Mouse (Mus musculus): ENCODE data around the gene Aldh2. TPM values are rescaled to one million over a fixed set of nuclear protein-coding genes. Genes with fewer than 3 reads are reported as not detected.

Aldh2 gene
- polyA plus RNA-seq, 1 experiment from 2014 or later, result 99.2 TPM

DNA sequence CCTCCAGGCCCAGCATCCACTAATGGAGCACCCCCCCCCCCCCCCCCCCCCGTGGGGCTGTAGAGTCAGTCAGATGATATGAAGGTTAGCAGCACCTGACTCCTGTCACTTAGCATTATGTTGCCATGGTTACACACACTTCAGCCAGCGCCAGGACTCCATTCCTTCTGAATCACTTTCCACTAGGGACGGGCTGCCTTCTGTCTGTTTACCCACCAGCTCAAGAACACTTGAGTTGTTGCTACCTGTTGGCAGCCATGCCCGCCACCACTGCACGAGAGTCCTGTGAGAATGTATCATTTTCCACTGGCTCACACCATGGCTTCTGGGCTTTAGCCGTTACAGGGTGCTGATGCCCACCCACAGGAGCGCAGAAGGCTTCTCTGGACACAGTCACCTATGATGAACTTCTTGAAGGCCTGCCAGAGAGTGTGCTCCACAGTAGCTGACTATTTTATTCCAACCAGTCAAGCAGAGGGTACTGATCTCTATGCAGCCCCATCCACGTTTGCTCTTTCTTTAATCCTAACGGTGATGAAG, 23.7 kb downstream of the Aldh2 start:
- no peak overlapping the region for H3K4me3 ChIP-seq (replicated peaks; ENCODE audit: low read length)
- WGBS, result 76% methylated on average over 8 of the region's 9 CpGs
- H3K36me3 ChIP-seq (ENCODE audit: control insufficient read depth, insufficient read depth), result peaks cover 3% of the 10 kb centered on the region; the same call in 1 of the 2 replicates
- H3K9ac ChIP-seq (replicated peaks; ENCODE audit: low read depth, low read length), result no peak overlapping the region
- H3K27ac ChIP-seq (ENCODE audit: low read length), result no peak overlapping the region
- H3K27me3 ChIP-seq (replicated peaks; ENCODE audit: control insufficient read depth, insufficient read depth, low read length), result no peaks in the 10 kb centered on the region
- no peaks in the 10 kb centered on the region for H3K9me3 ChIP-seq (ENCODE audit: control insufficient read depth, low read length)
- H3K4me1 ChIP-seq (replicated peaks; ENCODE audit: control insufficient read depth, insufficient read depth, low read length), result no peaks in the 10 kb centered on the region
- no peak overlapping the region for H3K4me2 ChIP-seq (ENCODE audit: low read length)
- ATAC-seq, result no peak

DNA sequence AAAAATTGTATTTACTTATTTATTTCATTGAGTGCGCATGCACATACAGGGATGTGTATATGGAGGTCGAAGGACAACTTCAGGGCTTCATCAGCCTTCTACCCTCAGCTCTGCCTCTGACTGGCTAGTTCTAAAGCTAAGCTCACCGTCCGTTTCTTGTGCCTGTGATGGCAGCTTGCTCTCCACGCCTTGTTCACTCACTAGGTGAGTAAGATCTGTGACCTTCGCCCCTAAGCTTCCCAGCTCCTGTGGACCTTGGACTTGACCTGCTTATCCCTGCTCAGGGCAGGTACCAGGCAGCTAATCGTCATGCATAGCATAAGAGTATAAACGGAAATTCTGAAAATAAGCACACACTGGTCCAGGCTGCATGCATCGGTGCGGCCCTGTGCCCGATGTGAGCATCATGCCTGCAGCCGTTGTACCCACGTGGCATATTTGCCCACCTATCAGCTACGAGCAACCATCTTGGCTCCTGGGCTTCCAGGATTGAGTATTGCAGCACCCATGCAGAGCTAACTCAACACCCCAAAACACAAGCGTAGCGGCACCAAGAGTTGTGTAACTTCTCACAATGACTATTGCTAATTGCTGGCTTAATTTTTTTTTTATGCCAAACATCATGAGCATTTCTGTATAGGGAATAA, 27.5 kb downstream of the Aldh2 start:
- no peaks in the 10 kb centered on the region for H3K27me3 ChIP-seq (replicated peaks; ENCODE audit: control insufficient read depth, insufficient read depth, low read length)
- no peaks in the 10 kb centered on the region for H3K9me3 ChIP-seq (ENCODE audit: control insufficient read depth, low read length)
- ATAC-seq, result no peak
- no peak overlapping the region for H3K4me2 ChIP-seq (ENCODE audit: low read length)
- no peak overlapping the region for H3K4me3 ChIP-seq (replicated peaks; ENCODE audit: low read length)
- 92% methylated on average over 16 of the region's 16 CpGs for WGBS
- H3K9ac ChIP-seq (replicated peaks; ENCODE audit: low read depth, low read length), result no peak overlapping the region
- no peaks in the 10 kb centered on the region for H3K36me3 ChIP-seq (ENCODE audit: control insufficient read depth, insufficient read depth)
- 0 out of 2 replicates have a peak, but pooled peaks cover 2% of the 10 kb centered on the region for H3K4me1 ChIP-seq (replicated peaks; ENCODE audit: control insufficient read depth, insufficient read depth, low read length)
- H3K27ac ChIP-seq (ENCODE audit: low read length), result no peak overlapping the region

DNA sequence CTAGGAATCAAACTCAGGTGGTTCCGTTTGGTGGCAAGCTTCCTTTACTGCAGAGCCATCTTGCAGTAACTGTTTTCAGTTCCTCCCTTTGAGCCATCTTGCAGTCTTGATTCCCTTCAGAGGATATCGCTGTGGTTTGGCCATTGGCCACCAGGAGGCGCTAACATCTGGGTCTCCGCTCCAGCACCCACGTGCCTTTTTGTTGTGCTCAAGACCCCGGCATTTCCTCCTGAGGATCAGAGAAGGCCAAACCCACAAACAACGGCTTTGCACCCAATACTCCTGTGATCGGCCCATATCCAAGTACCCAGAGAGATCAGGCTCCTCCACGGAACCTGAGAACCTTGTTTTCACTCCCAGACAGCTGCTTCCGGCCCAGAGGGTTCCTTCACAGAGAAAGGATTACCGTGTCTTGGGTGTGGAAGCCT, 29.1 kb downstream of the Aldh2 start:
- ATAC-seq, result peak; percentile 31; the same call in 1 of the 2 replicates
- H3K4me1 ChIP-seq (replicated peaks; ENCODE audit: control insufficient read depth, insufficient read depth, low read length), result 0 out of 2 replicates have a peak, but pooled peaks cover 2% of the 10 kb centered on the region

DNA sequence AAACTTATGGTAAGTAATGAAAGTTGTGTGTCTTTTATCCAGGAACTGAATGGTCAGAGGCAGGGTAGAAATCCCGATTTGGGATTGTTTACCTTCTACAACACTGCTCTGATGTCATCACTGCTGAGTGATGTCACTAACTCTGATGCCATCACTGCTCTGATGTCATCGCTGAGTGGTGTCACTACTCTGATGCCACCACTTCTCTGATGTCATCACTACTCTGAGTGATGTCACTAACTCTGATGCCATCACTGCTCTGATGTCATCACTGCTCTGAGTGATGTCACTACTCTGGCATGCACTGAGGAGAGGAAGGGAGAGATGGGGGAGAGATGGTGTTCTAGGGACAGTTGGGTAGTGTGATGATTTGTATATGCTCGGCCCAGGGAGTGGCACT, 31.2 kb downstream of the Aldh2 start:
- WGBS, result 88% methylated on average over 3 of the region's 3 CpGs
- 0 out of 2 replicates have a peak, but pooled peaks cover 2% of the 10 kb centered on the region for H3K4me1 ChIP-seq (replicated peaks; ENCODE audit: control insufficient read depth, insufficient read depth, low read length)
- no peak for ATAC-seq
- no peaks in the 10 kb centered on the region for H3K36me3 ChIP-seq (ENCODE audit: control insufficient read depth, insufficient read depth)
- H3K27me3 ChIP-seq (replicated peaks; ENCODE audit: control insufficient read depth, insufficient read depth, low read length), result no peaks in the 10 kb centered on the region
- no peak overlapping the region for H3K4me3 ChIP-seq (replicated peaks; ENCODE audit: low read length)
- no peak overlapping the region for H3K4me2 ChIP-seq (ENCODE audit: low read length)
- no peak overlapping the region for H3K9ac ChIP-seq (replicated peaks; ENCODE audit: low read depth, low read length)
- H3K9me3 ChIP-seq (ENCODE audit: control insufficient read depth, low read length), result no peaks in the 10 kb centered on the region
- H3K27ac ChIP-seq (ENCODE audit: low read length), result no peak overlapping the region

More for the DNA sequence above, 29.1 kb downstream of the Aldh2 start:
- 0 out of 2 replicates have a peak overlapping the region, but pooled peaks have one; percentile 19 for H3K9ac ChIP-seq (replicated peaks; ENCODE audit: low read depth, low read length)
- H3K4me3 ChIP-seq (replicated peaks; ENCODE audit: low read length), result no peak overlapping the region
- no peak overlapping the region for H3K27ac ChIP-seq (ENCODE audit: low read length)
- H3K27me3 ChIP-seq (replicated peaks; ENCODE audit: control insufficient read depth, insufficient read depth, low read length), result no peaks in the 10 kb centered on the region
- H3K4me2 ChIP-seq (ENCODE audit: low read length), result peak overlapping the region; percentile 19; the same call in 1 of the 2 replicates
- 13% methylated on average over 11 of the region's 11 CpGs for WGBS
- H3K36me3 ChIP-seq (ENCODE audit: control insufficient read depth, insufficient read depth), result no peaks in the 10 kb centered on the region
- no peaks in the 10 kb centered on the region for H3K9me3 ChIP-seq (ENCODE audit: control insufficient read depth, low read length)

DNA sequence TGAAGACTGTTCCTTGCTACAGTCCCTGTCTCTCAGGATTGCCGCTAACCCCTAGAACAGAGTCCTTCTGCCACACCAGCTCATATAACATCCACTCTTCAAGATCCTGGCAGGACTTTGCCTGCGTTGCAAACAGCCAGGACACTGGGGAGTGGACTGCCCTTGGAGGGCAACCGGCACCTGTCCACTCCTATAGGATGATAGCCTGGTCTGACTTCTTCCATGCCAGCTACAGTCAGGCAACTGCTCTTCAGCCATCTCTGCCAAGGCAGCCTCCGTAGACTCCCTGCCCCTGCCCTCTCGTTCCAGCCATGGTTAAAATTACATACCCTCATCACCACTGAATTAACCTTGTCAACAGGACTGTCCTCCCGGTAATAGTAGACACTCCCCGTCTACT, 44.4 kb downstream of the Aldh2 start:
- Histone ChIP-seq H3K4me2 (ENCODE audit: low read length) (no peak overlapping the region), H3K9ac (replicated peaks; ENCODE audit: low read depth, low read length) (no peak overlapping the region), H3K27me3 (replicated peaks; ENCODE audit: control insufficient read depth, insufficient read depth, low read length) (no peaks in the 10 kb centered on the region), H3K27ac (ENCODE audit: low read length) (no peak overlapping the region), H3K9me3 (ENCODE audit: control insufficient read depth, low read length) (no peaks in the 10 kb centered on the region), H3K4me1 (replicated peaks; ENCODE audit: control insufficient read depth, insufficient read depth, low read length) (peaks cover 14% of the 10 kb centered on the region), H3K4me3 (replicated peaks; ENCODE audit: low read length) (no peak overlapping the region), H3K36me3 (ENCODE audit: control insufficient read depth, insufficient read depth) (no peaks in the 10 kb centered on the region)
- no peak for ATAC-seq
- 89% methylated on average over 7 of the region's 7 CpGs for WGBS

DNA sequence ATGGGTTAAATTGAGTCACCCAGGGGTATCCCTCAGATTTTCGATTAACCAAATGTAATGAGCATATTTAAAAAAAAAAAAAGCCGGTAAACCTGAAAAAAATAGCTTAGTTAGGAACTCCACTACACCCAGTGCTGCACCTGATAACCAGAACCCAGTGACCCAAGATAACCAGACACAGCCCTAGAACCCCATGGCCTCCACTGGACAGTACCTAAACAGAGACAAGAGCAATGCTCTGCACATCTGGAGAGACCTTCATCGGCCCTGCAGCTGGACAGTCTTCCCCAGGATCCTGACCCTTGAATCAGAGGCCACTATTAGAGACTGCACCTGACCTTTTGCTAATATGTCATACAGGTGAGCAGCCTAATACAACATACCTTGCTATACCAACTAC, 46.5 kb downstream of the Aldh2 start:
- Histone ChIP-seq H3K36me3 (ENCODE audit: control insufficient read depth, insufficient read depth) (no peaks in the 10 kb centered on the region), H3K4me2 (ENCODE audit: low read length) (no peak overlapping the region), H3K9me3 (ENCODE audit: control insufficient read depth, low read length) (no peaks in the 10 kb centered on the region), H3K4me1 (replicated peaks; ENCODE audit: control insufficient read depth, insufficient read depth, low read length) (peaks cover 32% of the 10 kb centered on the region), H3K27me3 (replicated peaks; ENCODE audit: control insufficient read depth, insufficient read depth, low read length) (no peaks in the 10 kb centered on the region), H3K27ac (ENCODE audit: low read length) (no peak overlapping the region), H3K4me3 (replicated peaks; ENCODE audit: low read length) (no peak overlapping the region), H3K9ac (replicated peaks; ENCODE audit: low read depth, low read length) (no peak overlapping the region)
- 95% methylated on average over 3 of the region's 3 CpGs for WGBS
- ATAC-seq, result no peak

DNA sequence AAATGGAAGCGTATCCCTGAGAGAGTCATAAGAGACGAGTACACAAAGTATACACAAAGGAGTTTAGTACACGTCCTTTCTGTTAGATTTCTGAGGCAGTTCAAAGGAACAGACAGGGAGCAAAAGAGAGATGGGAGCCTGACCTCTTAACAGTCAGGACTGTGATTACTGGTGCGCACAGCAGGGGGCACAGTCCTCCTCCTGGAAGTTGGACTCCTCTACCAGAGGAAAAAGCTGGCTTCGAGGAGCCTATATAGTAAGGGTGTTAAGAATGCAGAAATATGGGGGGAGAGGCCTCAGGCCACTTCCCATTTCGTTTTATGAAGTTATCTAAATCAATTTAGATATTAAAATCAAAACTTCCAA, 47.1 kb downstream of the Aldh2 start:
- H3K27me3 ChIP-seq (replicated peaks; ENCODE audit: control insufficient read depth, insufficient read depth, low read length), result no peaks in the 10 kb centered on the region
- no peaks in the 10 kb centered on the region for H3K9me3 ChIP-seq (ENCODE audit: control insufficient read depth, low read length)
- H3K4me3 ChIP-seq (replicated peaks; ENCODE audit: low read length), result peak overlapping the region; percentile 90
- peaks cover 33% of the 10 kb centered on the region for H3K4me1 ChIP-seq (replicated peaks; ENCODE audit: control insufficient read depth, insufficient read depth, low read length)
- H3K9ac ChIP-seq (replicated peaks; ENCODE audit: low read depth, low read length), result no peak overlapping the region
- ATAC-seq, result no peak
- no peaks in the 10 kb centered on the region for H3K36me3 ChIP-seq (ENCODE audit: control insufficient read depth, insufficient read depth)
- 39% methylated on average over 6 of the region's 6 CpGs for WGBS
- H3K27ac ChIP-seq (ENCODE audit: low read length), result no peak overlapping the region
- peak overlapping the region; percentile 58 for H3K4me2 ChIP-seq (ENCODE audit: low read length)

DNA sequence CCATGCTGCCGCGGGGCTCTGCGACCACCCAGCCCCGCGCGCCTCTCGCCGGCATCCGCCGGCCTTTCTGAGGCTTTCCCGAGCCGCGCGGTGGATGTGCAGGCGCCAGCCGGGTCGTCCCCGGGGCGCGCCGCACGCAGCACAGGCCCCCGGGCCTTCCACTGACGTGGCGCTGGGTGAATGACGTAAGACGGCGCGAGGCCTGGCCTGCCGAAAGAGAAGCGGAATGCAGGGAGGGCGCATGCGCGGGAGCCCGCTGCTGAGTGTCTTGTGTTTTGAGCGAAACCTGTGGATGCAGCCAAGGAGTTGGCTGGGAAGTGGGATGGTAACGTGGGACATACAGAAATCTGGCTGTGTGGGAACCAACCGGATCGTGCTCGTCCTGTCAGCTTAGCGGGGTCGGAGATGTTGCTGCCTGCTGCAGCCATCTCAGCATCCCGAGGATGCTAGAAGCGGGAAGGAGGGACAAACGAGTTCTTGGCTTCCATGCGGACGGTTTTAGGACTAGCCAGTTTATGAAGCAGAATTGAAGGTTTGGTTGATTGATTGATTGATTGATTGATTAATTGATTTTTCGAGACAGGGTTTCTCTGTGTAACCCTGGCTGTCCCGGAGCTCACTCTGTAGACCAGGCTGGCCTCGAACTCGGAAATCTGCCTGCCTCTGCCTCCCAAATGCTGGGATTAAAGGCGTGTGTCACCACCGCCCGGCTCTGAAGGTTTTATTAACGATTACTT, 47.7 kb downstream of the Aldh2 start, which contains the start of gene Mapkapk5:
Gene Mapkapk5 (minus strand): TSS at position 113 of the 737 bp plus-strand sequence.
- H3K4me2 ChIP-seq (ENCODE audit: low read length), result peak within 1 kb of the TSS; percentile 82
- H3K4me3 ChIP-seq (replicated peaks; ENCODE audit: low read length), result peak within 1 kb of the TSS; percentile 90
- WGBS, result 1% methylated on average over 55 of the region's 55 CpGs

More for the DNA sequence above, 47.7 kb downstream of the Aldh2 start, which contains the start of gene Mapkapk5:
- no peaks in the 10 kb centered on the region for H3K9me3 ChIP-seq (ENCODE audit: control insufficient read depth, low read length)
- H3K27ac ChIP-seq (ENCODE audit: low read length), result peak within 1 kb of the TSS; percentile 96
- H3K9ac ChIP-seq (replicated peaks; ENCODE audit: low read depth, low read length), result peak within 1 kb of the TSS; percentile 90
- H3K27me3 ChIP-seq (replicated peaks; ENCODE audit: control insufficient read depth, insufficient read depth, low read length), result no peaks in the 10 kb centered on the region
- H3K4me1 ChIP-seq (replicated peaks; ENCODE audit: control insufficient read depth, insufficient read depth, low read length), result peaks cover 33% of the 10 kb centered on the region
- no peaks in the 10 kb centered on the region for H3K36me3 ChIP-seq (ENCODE audit: control insufficient read depth, insufficient read depth)
- peak; percentile 96 for ATAC-seq

Measured in forebrain, embryonic 16.5 days (tissue).